Mouse (Mus musculus) stomach, embryonic 15.5 days (tissue): ENCODE results near the gene Ankrd65. TPM values are rescaled to one million over a fixed set of nuclear protein-coding genes. Genes with fewer than 3 reads are reported as not detected.

Experiments used
- ATAC-seq: fragments of 200-750 bp; cut with Nextera tagmentation; 2 replicates; pipeline ENCODE4 v1.8.0; 2017; ENCODE audit warnings: low read depth, moderate number of reproducible peaks, moderate TSS enrichment; ENCODE audit not compliant: insufficient read depth, low FRiP score
- H3K27ac ChIP-seq: fragments of 300-500 bp; sonication (generic); 2 replicates; pipeline ENCODE4 v1.5.1; 2015; ENCODE audit warnings: mild to moderate bottlenecking, inconsistent platforms
- H3K27me3 ChIP-seq: fragments of 300-500 bp; sonication (generic); replicated peaks from 2 replicates; pipeline ENCODE4 v1.6.1; 2015; ENCODE audit warnings: inconsistent platforms
- H3K36me3 ChIP-seq: fragments of 300-500 bp; sonication (generic); 2 replicates; pipeline ENCODE4 v1.6.1; 2015; ENCODE audit warnings: inconsistent platforms
- H3K4me1 ChIP-seq: fragments of 300-500 bp; sonication (generic); 2 replicates; pipeline ENCODE4 v1.6.1; 2015; ENCODE audit warnings: inconsistent platforms
- H3K4me2 ChIP-seq: fragments of 300-500 bp; sonication (generic); 2 replicates; pipeline ENCODE4 v1.6.1; 2015; ENCODE audit warnings: mild to moderate bottlenecking, inconsistent platforms
- H3K4me3 ChIP-seq: fragments of 300-500 bp; sonication (generic); replicated peaks from 2 replicates; pipeline ENCODE4 v1.5.1; 2015; ENCODE audit warnings: inconsistent platforms
- H3K9ac ChIP-seq: fragments of 300-500 bp; sonication (generic); 2 replicates; pipeline ENCODE4 v1.6.1; 2015; ENCODE audit warnings: inconsistent platforms
- H3K9me3 ChIP-seq: fragments of 300-500 bp; sonication (generic); 2 replicates; pipeline ENCODE4 v1.6.1; 2016; ENCODE audit warnings: inconsistent platforms
- WGBS: fragments of 180-500 bp; shearing (Covaris S2); methylation state at CpG from one replicate; pipeline ENCODE4 v1.1.7; 2015; 5-methylcytosine and 5-hydroxymethylcytosine counted together
- polyA plus RNA-seq: library from polyadenylated mRNA; unstranded; fragments of >200 nt; fragmentation: Nextera tagmentation; extraction: Ambion mirVana; gene quantifications from 2 replicates; pipeline ENCODE4 v1.2.1, GENCODE M21; 2015

Gene Ankrd65
- polyA plus RNA-seq, 1 experiment from 2014 or later = 0.22 TPM

DNA sequence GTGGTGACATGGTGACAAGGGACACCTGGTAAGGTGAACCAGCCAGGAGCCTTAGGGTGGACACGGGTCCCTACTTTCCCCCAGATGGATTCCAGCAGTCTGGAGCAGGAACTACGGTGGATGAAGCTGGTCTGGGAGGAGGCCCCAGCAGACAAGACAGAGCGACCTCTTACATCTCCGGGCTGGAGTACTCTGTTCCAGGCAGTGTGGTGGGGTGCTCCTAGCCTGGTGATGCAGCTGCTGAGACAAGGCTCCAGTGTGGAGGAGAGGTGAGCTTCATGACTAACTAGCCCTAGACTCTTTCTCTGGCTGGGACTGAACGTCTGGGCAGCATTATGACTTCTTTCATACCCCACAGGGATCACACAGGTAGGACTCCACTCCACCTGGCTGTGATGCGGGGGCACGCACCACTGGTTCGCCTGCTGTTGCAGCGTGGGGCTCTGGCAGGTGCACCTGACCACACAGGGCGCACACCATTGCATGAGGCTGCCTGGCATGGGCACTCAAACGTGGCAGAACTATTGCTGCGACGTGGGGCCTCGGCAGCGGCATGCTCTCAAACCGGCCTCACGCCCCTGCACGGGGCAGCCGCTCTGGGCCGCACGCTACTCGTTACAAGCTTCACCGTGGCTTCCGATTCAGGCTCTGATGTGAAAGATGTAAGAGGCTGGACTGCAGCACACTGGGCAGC, 1.1 kb downstream of the Ankrd65 start:
- H3K27me3 ChIP-seq = no peaks in the 10 kb centered on the region
- H3K9me3 ChIP-seq = no peaks in the 10 kb centered on the region
- no peak for ATAC-seq
- no peak overlapping the region for H3K9ac ChIP-seq
- H3K36me3 ChIP-seq = no peaks in the 10 kb centered on the region
- peak overlapping the region; percentile 48; the same call in 1 of the 2 replicates for H3K27ac ChIP-seq
- H3K4me2 ChIP-seq = no peak overlapping the region
- 72% methylated on average over 24 of the region's 24 CpGs for WGBS
- H3K4me3 ChIP-seq = no peak overlapping the region
- H3K4me1 ChIP-seq = no peaks in the 10 kb centered on the region

- no peak for ATAC-seq
- Histone ChIP-seq H3K4me2 (no peak overlapping the region), H3K4me3 (no peak overlapping the region), H3K9me3 (no peaks in the 10 kb centered on the region), H3K9ac (no peak overlapping the region), H3K4me1 (no peaks in the 10 kb centered on the region), H3K36me3 (no peaks in the 10 kb centered on the region), H3K27me3 (no peaks in the 10 kb centered on the region), H3K27ac (no peak overlapping the region)
- 42% methylated on average over 2 of the region's 2 CpGs for WGBS
These were observed 3.5 kb downstream of the Ankrd65 start for GRCm38 (mm10) chr4:155793730-155794129.

GRCm38 (mm10) chr4:155802075-155802474, 11.8 kb downstream of the Ankrd65 start:
- no peak for ATAC-seq
- no peak overlapping the region for H3K4me2 ChIP-seq
- H3K4me1 ChIP-seq = peaks cover 14% of the 10 kb centered on the region
- H3K9me3 ChIP-seq = no peaks in the 10 kb centered on the region
- H3K9ac ChIP-seq = no peak overlapping the region
- peaks cover 2% of the 10 kb centered on the region; the same call in 1 of the 2 replicates for H3K36me3 ChIP-seq
- H3K4me3 ChIP-seq = no peak overlapping the region
- no peak overlapping the region for H3K27ac ChIP-seq
- no peaks in the 10 kb centered on the region for H3K27me3 ChIP-seq
- WGBS = 100% methylated on average over 1 of the region's 1 CpGs

- H3K4me2 ChIP-seq = peak within 1 kb of the TSS; percentile 59
- H3K9ac ChIP-seq = peak within 1 kb of the TSS; percentile 61
- no peaks in the 10 kb centered on the region for H3K27me3 ChIP-seq
- peak within 1 kb of the TSS; percentile 58 for H3K27ac ChIP-seq
- ATAC-seq = peak; percentile 51; the same call in 1 of the 2 replicates
- whole genome bisulfite sequencing = 11% methylated on average over 12 of the region's 12 CpGs
- no peaks in the 10 kb centered on the region for H3K9me3 ChIP-seq
- peaks cover 8% of the 10 kb centered on the region for H3K36me3 ChIP-seq
- peak within 1 kb of the TSS; percentile 81 for H3K4me3 ChIP-seq
- H3K4me1 ChIP-seq = peaks cover 14% of the 10 kb centered on the region
These were observed 12.6 kb downstream of the Ankrd65 start, which contains the start of gene Mrpl20 for GRCm38 (mm10) chr4:155802741-155803339. Gene Mrpl20, plus strand, starts transcription at chr4:155802878.

- Histone ChIP-seq H3K9ac (peak overlapping the region; percentile 61), H3K9me3 (no peaks in the 10 kb centered on the region), H3K36me3 (peaks cover 14% of the 10 kb centered on the region), H3K27me3 (no peaks in the 10 kb centered on the region), H3K4me2 (peak overlapping the region; percentile 59), H3K27ac (peak overlapping the region; percentile 58), H3K4me3 (peak overlapping the region; percentile 81), H3K4me1 (peaks cover 14% of the 10 kb centered on the region)
- ATAC-seq = peak; percentile 99
- WGBS = 0% methylated on average over 58 of the region's 58 CpGs
These were observed 13.3 kb downstream of the Ankrd65 start for GRCm38 (mm10) chr4:155803340-155804041.

DNA sequence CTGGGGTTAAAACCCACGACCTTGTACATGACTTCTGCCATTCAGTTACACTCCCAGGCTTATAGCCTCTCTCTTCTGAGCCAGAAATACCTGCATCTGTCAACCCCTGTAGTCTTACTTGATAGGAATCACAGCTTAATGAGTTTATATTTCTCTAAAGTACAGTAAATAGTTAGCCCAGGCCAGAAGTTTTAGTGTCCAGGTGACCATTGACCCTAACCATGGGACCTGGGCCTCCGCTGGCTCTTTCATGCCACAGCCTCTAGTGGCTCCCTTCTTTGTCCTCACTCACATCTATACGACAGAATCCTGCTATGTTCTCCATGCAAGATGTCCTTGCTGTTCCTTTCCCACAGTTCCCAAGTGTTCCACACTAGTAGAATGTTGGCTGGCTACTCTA, 17.6 kb downstream of the Ankrd65 start:
- 85% methylated on average over 3 of the region's 3 CpGs for WGBS
- Histone ChIP-seq H3K4me2 (no peak overlapping the region), H3K4me3 (no peak overlapping the region), H3K9me3 (no peaks in the 10 kb centered on the region), H3K4me1 (peaks cover 17% of the 10 kb centered on the region), H3K27ac (peak overlapping the region; percentile 24; the same call in 1 of the 2 replicates), H3K9ac (no peak overlapping the region), H3K36me3 (peaks cover 34% of the 10 kb centered on the region), H3K27me3 (no peaks in the 10 kb centered on the region)
- ATAC-seq = no peak

DNA sequence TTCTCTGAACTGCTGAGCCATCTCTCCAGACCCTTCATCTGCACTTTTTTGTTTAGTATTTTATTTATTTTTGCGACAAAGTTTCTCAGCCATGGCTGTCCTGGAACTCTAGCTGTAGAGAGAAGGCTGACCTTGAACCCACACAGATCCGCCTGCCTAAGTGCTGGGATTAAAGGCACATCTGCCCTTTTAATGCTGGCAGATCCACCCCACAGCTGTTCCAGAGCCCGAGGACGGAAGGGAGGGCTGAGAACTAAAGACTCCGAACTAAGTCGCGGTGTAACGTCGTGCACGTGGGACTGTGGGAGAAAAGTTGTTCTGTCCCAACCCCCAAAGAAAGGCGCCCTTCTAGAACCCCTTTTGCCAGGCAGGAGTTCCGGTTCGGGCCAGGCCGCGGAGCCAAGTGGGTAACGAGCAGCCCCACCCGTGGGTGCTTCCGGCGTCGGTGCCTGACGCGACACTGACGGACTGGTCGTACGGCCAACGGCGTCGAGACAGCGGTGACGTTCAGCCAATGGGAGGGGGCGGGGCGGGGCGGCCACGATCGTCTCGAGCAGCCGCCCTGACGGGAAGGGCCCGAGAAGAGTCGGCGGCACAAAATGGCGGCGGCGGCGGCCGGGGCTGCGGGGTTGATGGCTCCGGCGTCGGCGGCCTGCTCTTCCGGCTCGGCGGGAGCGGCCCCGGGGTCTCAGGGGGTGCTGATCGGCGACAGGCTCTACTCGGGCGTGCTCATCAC, 21.9 kb downstream of the Ankrd65 start, which contains the start of gene Ccnl2:
Gene Ccnl2, plus strand, starts transcription at position 561 of the 736 bp plus-strand sequence.
- peaks cover 59% of the 10 kb centered on the region for H3K36me3 ChIP-seq
- H3K27ac ChIP-seq = peak within 1 kb of the TSS; percentile 95
- no peaks in the 10 kb centered on the region for H3K27me3 ChIP-seq
- H3K4me1 ChIP-seq = peaks cover 18% of the 10 kb centered on the region
- peak within 1 kb of the TSS; percentile 74 for H3K4me2 ChIP-seq
- H3K4me3 ChIP-seq = peak within 1 kb of the TSS; percentile 91
- WGBS = under 1% methylated on average over 59 of the region's 60 CpGs
- no peaks in the 10 kb centered on the region for H3K9me3 ChIP-seq
- peak within 1 kb of the TSS; percentile 100 for H3K9ac ChIP-seq
- ATAC-seq = peak; percentile 100

DNA sequence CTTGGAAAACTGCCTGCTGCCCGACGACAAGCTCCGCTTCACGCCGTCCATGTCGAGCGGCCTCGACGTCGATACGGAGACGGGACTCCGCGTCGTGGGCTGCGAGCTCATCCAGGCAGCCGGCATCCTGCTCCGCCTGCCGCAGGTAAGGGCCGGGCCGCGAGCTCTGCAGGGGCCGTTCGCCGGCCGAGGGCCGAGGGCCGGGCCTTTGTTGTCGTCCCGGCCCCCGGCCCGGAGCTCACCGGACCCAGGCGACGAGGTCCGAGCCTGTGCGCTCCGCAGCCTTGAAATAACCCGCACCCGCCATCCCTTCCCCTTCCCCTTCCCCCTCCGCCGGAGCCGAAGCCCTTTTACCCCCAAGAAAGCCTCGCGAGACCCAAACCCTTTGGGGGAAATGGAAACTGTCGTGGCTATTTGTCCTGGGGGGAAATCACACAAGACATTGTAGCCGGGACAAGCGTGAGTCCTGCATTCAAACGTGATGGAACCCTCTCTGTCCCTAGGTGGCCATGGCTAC, 22.5 kb downstream of the Ankrd65 start:
- Histone ChIP-seq H3K9me3 (no peaks in the 10 kb centered on the region), H3K4me3 (peak overlapping the region; percentile 91), H3K36me3 (peaks cover 60% of the 10 kb centered on the region), H3K9ac (peak overlapping the region; percentile 100), H3K27me3 (no peaks in the 10 kb centered on the region), H3K27ac (peak overlapping the region; percentile 89), H3K4me1 (peaks cover 18% of the 10 kb centered on the region), H3K4me2 (peak overlapping the region; percentile 74)
- peak; percentile 15 for ATAC-seq
- 1% methylated on average over 49 of the region's 49 CpGs for WGBS

DNA sequence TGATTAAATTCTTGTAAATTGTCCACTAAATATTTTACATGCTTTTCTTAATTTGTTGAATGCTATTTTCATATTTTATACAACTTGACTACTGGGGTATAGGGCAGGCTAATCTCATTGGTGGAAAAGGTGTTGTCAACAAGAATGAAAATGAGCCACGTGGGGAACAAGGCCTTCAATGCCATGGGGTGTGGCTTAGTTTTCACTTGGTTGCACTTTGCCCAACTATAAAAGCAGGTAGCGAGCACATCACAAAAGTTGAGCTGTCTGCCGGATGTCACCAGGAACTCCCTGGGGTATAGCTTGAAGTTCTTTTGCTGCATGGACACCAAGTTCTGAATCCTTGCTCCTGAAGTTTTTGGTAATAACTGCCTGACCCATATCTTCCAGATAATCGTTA, 27.3 kb downstream of the Ankrd65 start:
- Histone ChIP-seq H3K4me2 (no peak overlapping the region), H3K4me3 (no peak overlapping the region), H3K36me3 (peaks cover 69% of the 10 kb centered on the region), H3K9ac (no peak overlapping the region), H3K4me1 (peaks cover 12% of the 10 kb centered on the region), H3K27ac (no peak overlapping the region), H3K9me3 (no peaks in the 10 kb centered on the region), H3K27me3 (no peaks in the 10 kb centered on the region)
- 79% methylated on average over 4 of the region's 4 CpGs for WGBS
- ATAC-seq = no peak

GRCm38 (mm10) chr4:155821025-155821424, 30.8 kb downstream of the Ankrd65 start:
- Histone ChIP-seq H3K36me3 (peaks cover 77% of the 10 kb centered on the region), H3K4me1 (no peaks in the 10 kb centered on the region), H3K9me3 (no peaks in the 10 kb centered on the region), H3K27me3 (no peaks in the 10 kb centered on the region), H3K4me2 (no peak overlapping the region), H3K4me3 (no peak overlapping the region), H3K27ac (no peak overlapping the region), H3K9ac (no peak overlapping the region)
- ATAC-seq = no peak
- WGBS = 75% methylated on average over 7 of the region's 7 CpGs

DNA sequence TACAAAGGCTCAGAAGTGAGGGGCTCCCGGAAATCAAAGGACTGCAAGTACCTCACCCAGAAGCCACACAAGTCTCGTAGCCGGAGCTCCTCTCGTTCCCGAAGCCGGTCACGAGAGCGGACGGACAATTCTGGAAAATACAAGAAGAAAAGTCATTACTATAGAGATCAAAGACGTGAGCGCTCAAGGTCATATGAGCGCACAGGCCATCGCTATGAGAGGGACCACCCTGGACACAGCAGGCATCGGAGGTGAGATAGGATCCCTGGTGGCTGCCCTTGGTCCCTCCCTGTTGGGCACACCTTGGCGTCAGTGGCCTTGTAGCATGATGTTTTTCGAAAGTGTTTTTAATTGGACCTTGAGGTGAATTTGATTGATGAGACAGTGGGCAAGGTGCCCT, 33.2 kb downstream of the Ankrd65 start:
- 96% methylated on average over 16 of the region's 16 CpGs for WGBS
- no peak for ATAC-seq
- Histone ChIP-seq H3K4me2 (no peak overlapping the region), H3K4me3 (no peak overlapping the region), H3K36me3 (peaks cover 55% of the 10 kb centered on the region), H3K27ac (no peak overlapping the region), H3K27me3 (no peaks in the 10 kb centered on the region), H3K9ac (no peak overlapping the region), H3K4me1 (no peaks in the 10 kb centered on the region), H3K9me3 (no peaks in the 10 kb centered on the region)
